Mouse (Mus musculus) left cerebral cortex, adult 2 months (tissue): ENCODE measurements at regions not wholly inside any gene's neighbourhood (a gene's known extent, or its start where the extent isn't known, plus 50 kb on each side); places are given as distances from the start of the nearest gene placed in this dataset.
A peak's percentile ranks its signal among the peaks of the same experiment; 100 is the strongest.

Experiments
- DNase-seq, 2 experiments: peaks; one replicate each; pipeline ENCODE4 v3.0.0; 2021 to 2022; ENCODE audit warnings: low spot score in 2 of 2, mixed read lengths in 1 of 2; ENCODE audit errors: extremely low spot score in 1 of 2
- H3K27ac ChIP-seq: fragments of 200-600 bp; 2 replicates; pipeline ENCODE4 v1.8.1; 2022
- H3K4me3 ChIP-seq: fragments of 200-600 bp; 2 replicates; pipeline ENCODE4 v1.8.1; 2022
- CTCF ChIP-seq: fragments of 200-600 bp; IDR thresholded peaks from 2 replicates; pipeline ENCODE4 v1.8.1; 2022; ENCODE audit warnings: antibody characterized with exemption, mild to moderate bottlenecking, moderate library complexity
- intact Hi-C: fragments of 180-260 bp; cut with DNase I; formaldehyde crosslinking; loops from one replicate; pipeline ENCODE4 v1.15.1; 2025

GRCm38 (mm10) chr7:83060733-83061132, 193.6 kb downstream of the Mex3b start:
- TF ChIP-seq CTCF, result no peak
- no peak overlapping the region for H3K4me3 ChIP-seq
- H3K27ac ChIP-seq, result peak overlapping the region; percentile 62
- intact Hi-C loops, result loop anchor here (1.0 to 5.0 kb wide), 4 partner anchors 43 to 194 kb away; no protein-coding TSS in a partner anchor
- no peak for DNase-seq

- Histone ChIP-seq H3K4me3 (no peak overlapping the region), H3K27ac (peak overlapping the region; percentile 62)
- peak in 1 of 2 experiments; percentile 15 for DNase-seq
- intact Hi-C loops, result loop anchor here (1.0 to 5.0 kb wide), 4 partner anchors 44 to 195 kb away; no protein-coding TSS in a partner anchor
- no peak for TF ChIP-seq CTCF
Observed at GRCm38 (mm10) chr7:83061197-83061893, 194.2 kb downstream of the Mex3b start.

GRCm38 (mm10) chr7:83061894-83062477, 194.9 kb downstream of the Mex3b start:
- no peak for DNase-seq
- intact Hi-C loops, result loop anchor here (1.0 to 5.0 kb wide), 4 partner anchors 45 to 196 kb away; no protein-coding TSS in a partner anchor
- Histone ChIP-seq H3K4me3 (no peak overlapping the region), H3K27ac (peak overlapping the region; percentile 57)
- no peak for TF ChIP-seq CTCF

- intact Hi-C loops, result loop anchor here (5.0 kb wide), 2 partner anchors 46 to 99 kb away; no protein-coding TSS in a partner anchor
- Histone ChIP-seq H3K4me3 (no peak overlapping the region), H3K27ac (no peak overlapping the region)
- no peak for TF ChIP-seq CTCF
- no peak for DNase-seq
Observed at GRCm38 (mm10) chr7:83063559-83063958, 196.4 kb downstream of the Mex3b start.

- TF ChIP-seq CTCF, result no peak
- no peak overlapping the region for H3K4me3 ChIP-seq
- intact Hi-C loops, result no loop called here
- no peak for DNase-seq
- peak overlapping the region; percentile 15; the same call in 1 of the 2 replicates for H3K27ac ChIP-seq
Observed at GRCm38 (mm10) chr7:83065341-83065740, 198.2 kb downstream of the Mex3b start.

GRCm38 (mm10) chr7:83074399-83074970, 207.4 kb downstream of the Mex3b start:
- Histone ChIP-seq H3K27ac (no peak overlapping the region), H3K4me3 (no peak overlapping the region)
- TF ChIP-seq CTCF, result no peak
- no peak for DNase-seq
- intact Hi-C loops, result no loop called here

- Histone ChIP-seq H3K4me3 (no peak overlapping the region), H3K27ac (no peak overlapping the region)
- TF ChIP-seq CTCF, result no peak
- DNase-seq, result no peak
- intact Hi-C loops, result no loop called here
Observed at GRCm38 (mm10) chr7:83075159-83075952, 208.2 kb downstream of the Mex3b start.

- no peak overlapping the region for H3K27ac ChIP-seq
- H3K4me3 ChIP-seq, result no peak overlapping the region
- no peak for TF ChIP-seq CTCF
- DNase-seq, result no peak
- intact Hi-C loops, result no loop called here
Observed at GRCm38 (mm10) chr7:83077035-83077918, 210.1 kb downstream of the Mex3b start.

GRCm38 (mm10) chr7:83077919-83078265, 210.8 kb downstream of the Mex3b start:
- intact Hi-C loops, result no loop called here
- Histone ChIP-seq H3K4me3 (no peak overlapping the region), H3K27ac (no peak overlapping the region)
- TF ChIP-seq CTCF, result no peak
- no peak for DNase-seq

GRCm38 (mm10) chr7:83078695-83079094, 211.6 kb downstream of the Mex3b start:
- Histone ChIP-seq H3K4me3 (no peak overlapping the region), H3K27ac (no peak overlapping the region)
- DNase-seq, result no peak
- no peak for TF ChIP-seq CTCF
- intact Hi-C loops, result no loop called here

- no peak overlapping the region for H3K27ac ChIP-seq
- H3K4me3 ChIP-seq, result no peak overlapping the region
- no peak for DNase-seq
- intact Hi-C loops, result no loop called here
- no peak for TF ChIP-seq CTCF
Observed at GRCm38 (mm10) chr7:83079842-83080241, 212.7 kb downstream of the Mex3b start.
